Mouse (Mus musculus): Measurements from ENCODE around the gene Supt5.
"Not testable (repeated sequence)": the region's sequence is repeated elsewhere in the genome, so short reads cannot be mapped to it uniquely, and the experiment has no call there.

- not testable (repeated sequence) for TF ChIP-seq CTCF (conservative IDR thresholded peaks at IDR 0.05; ENCODE audit: insufficient read depth, insufficient read length, low read depth, low read length); POLR2A (IDR thresholded peaks at IDR 0.05; ENCODE audit: low read depth, low read length)
These were observed 48.8 kb upstream of the Supt5 start for GRCm38 (mm10) chr7:28387384-28387783.

Data from kidney, adult 2 months (tissue).